Mouse (Mus musculus): ENCODE results near the gene Cgnl1. TPM values are rescaled to one million over a fixed set of nuclear protein-coding genes. Genes with fewer than 3 reads are reported as not detected.

Gene Cgnl1
- polyA plus RNA-seq (2015; fragmentation: Nextera tagmentation; extraction: Ambion mirVana) = 4.0 and 4.3 TPM in 2 replicates

DNA sequence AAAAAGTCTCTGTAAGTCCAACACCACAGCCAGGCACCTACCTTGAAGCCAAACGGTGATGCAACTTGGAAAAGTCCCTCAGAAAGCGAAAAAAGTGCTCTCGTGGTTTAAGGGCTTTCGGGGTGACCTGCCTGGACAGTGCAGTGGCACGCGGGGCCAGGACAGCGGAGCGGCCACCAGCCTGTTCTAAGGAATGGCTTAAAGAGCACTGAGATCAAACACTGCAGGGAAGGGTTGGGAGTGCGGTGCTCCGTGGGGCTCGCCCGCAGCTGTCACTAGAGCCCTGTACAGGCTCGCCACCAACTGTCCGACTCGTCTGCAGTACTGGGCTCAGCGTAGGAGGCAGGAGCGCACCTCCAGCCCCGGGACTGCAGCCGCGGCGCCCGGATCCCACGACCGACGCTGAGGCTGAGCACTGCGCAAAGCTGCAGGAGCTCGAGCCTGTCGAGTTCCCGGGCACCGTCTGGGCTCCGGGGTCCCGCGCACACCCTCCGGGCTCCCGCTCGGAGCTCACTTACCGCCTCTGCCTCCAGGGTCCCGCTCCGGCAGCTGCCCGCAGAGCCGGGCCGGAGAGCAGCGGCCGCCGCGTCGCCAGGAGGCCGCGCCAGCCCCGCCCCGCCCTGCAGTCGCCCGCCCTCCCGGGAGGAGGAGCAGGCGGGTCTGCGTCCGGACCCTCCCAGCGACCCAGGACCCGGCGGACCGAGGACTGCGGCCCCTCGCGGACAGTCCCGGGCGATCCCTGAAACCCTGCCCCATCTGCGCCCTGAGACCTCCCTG is at the start of gene Cgnl1:
Gene Cgnl1 (minus strand): TSS at position 612 of the 777 bp plus-strand sequence.
- H3K9me3 ChIP-seq (ENCODE audit: control insufficient read depth) = no peaks in the 10 kb centered on the region
- 0 out of 2 replicates have a peak within 1 kb of the TSS, but pooled peaks have one; percentile 29 for H3K27ac ChIP-seq (ENCODE audit: low read depth, low read length)
- peak within 1 kb of the TSS; percentile 94 for H3K4me2 ChIP-seq (replicated peaks; ENCODE audit: low read depth)
- peak; percentile 85 for ATAC-seq
- no peaks in the 10 kb centered on the region for H3K27me3 ChIP-seq (replicated peaks; ENCODE audit: control insufficient read depth, insufficient read depth, low read length)
- H3K4me1 ChIP-seq (replicated peaks; ENCODE audit: control insufficient read depth, insufficient read depth, low read length) = peaks cover 5% of the 10 kb centered on the region; the same call in 1 of the 2 replicates
- no peaks in the 10 kb centered on the region for H3K36me3 ChIP-seq (ENCODE audit: control insufficient read depth, insufficient read depth)
- peak within 1 kb of the TSS; percentile 41 for H3K9ac ChIP-seq (ENCODE audit: low read depth, low read length)
- peak; percentile 52 for TF ChIP-seq CTCF (IDR thresholded peaks at IDR 0.05; ENCODE audit: low read depth)
- WGBS = 1% methylated on average over 60 of the region's 67 CpGs
- H3K4me3 ChIP-seq (ENCODE audit: low read depth, low read length) = peak within 1 kb of the TSS; percentile 59

DNA sequence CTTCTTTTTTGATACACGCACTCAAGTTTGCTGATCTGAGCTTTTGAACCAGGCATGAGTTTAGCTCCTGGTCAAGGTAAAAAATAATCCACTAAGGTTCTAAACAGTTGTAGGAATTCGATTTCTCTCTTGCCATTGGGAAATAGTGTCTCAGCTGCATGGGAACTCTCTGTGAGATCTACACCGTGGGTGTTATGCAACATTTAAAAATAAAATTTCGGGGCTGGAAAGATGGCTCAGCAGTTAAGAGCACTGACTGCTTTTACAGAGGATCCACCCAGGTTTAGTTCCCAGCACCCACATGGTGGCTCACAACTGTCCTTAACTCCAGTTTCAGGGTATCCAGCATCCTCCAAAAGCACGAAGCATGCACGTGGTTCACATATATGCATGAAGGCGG is 47.1 kb upstream of the Cgnl1 start:
- H3K9me3 ChIP-seq (ENCODE audit: control insufficient read depth) = no peaks in the 10 kb centered on the region
- no peak overlapping the region for H3K9ac ChIP-seq (ENCODE audit: low read depth, low read length)
- H3K4me2 ChIP-seq (replicated peaks; ENCODE audit: low read depth) = no peak overlapping the region
- no peak for TF ChIP-seq CTCF (IDR thresholded peaks at IDR 0.05; ENCODE audit: low read depth)
- no peak overlapping the region for H3K4me3 ChIP-seq (ENCODE audit: low read depth, low read length)
- 91% methylated on average over 7 of the region's 7 CpGs for WGBS
- H3K27ac ChIP-seq (ENCODE audit: low read depth, low read length) = no peak overlapping the region
- no peak for ATAC-seq
- no peaks in the 10 kb centered on the region for H3K36me3 ChIP-seq (ENCODE audit: control insufficient read depth, insufficient read depth)
- no peaks in the 10 kb centered on the region for H3K27me3 ChIP-seq (replicated peaks; ENCODE audit: control insufficient read depth, insufficient read depth, low read length)
- H3K4me1 ChIP-seq (replicated peaks; ENCODE audit: control insufficient read depth, insufficient read depth, low read length) = no peaks in the 10 kb centered on the region

DNA sequence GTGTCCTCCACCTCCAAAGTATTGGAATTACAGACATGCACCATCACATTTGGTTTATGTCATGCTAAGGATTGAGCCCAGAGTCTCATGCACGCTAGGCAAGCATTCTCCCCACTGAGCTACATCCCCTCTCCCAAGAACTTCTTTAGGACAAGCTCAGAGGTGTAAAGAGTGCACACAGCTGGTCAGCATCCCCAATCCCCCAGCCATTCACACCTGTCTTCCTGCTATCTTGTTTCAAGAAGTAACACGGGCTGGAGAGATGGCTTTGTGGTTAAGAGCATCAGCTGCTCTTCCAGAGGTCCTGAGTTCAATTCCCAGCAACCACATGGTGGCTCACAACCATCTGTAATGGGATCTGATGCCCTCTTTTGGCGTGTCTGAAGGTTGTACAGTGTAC is 44.7 kb upstream of the Cgnl1 start:
- no peaks in the 10 kb centered on the region for H3K36me3 ChIP-seq (ENCODE audit: control insufficient read depth, insufficient read depth)
- no peak overlapping the region for H3K4me3 ChIP-seq (ENCODE audit: low read depth, low read length)
- no peak for TF ChIP-seq CTCF (IDR thresholded peaks at IDR 0.05; ENCODE audit: low read depth)
- ATAC-seq = no peak
- no peaks in the 10 kb centered on the region for H3K4me1 ChIP-seq (replicated peaks; ENCODE audit: control insufficient read depth, insufficient read depth, low read length)
- H3K27me3 ChIP-seq (replicated peaks; ENCODE audit: control insufficient read depth, insufficient read depth, low read length) = no peaks in the 10 kb centered on the region
- 55% methylated on average over 3 of the region's 3 CpGs for WGBS
- H3K9ac ChIP-seq (ENCODE audit: low read depth, low read length) = no peak overlapping the region
- no peak overlapping the region for H3K27ac ChIP-seq (ENCODE audit: low read depth, low read length)
- H3K9me3 ChIP-seq (ENCODE audit: control insufficient read depth) = no peaks in the 10 kb centered on the region
- H3K4me2 ChIP-seq (replicated peaks; ENCODE audit: low read depth) = no peak overlapping the region

DNA sequence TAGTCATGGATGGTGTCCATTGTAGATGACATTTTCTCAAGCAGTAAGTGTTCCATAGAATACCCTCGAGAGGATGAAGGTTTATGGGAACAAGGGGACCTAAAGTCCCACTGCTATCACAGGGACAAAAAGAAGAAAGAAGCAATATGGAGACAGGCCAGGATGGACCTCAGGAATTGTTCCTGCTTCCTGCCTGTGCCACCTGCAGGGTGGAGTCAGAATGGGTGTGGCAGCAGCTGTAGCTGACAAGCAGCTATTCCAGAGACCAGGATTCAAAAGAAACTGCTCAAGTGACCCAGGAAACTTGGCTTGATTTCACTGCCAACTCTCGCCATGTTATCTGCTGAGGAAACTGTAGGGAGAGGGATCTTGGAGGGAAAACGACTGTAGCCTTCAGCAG is 42.2 kb upstream of the Cgnl1 start:
- ATAC-seq = no peak
- no peaks in the 10 kb centered on the region for H3K4me1 ChIP-seq (replicated peaks; ENCODE audit: control insufficient read depth, insufficient read depth, low read length)
- H3K36me3 ChIP-seq (ENCODE audit: control insufficient read depth, insufficient read depth) = no peaks in the 10 kb centered on the region
- 0 out of 2 replicates have a peak, but pooled peaks cover 3% of the 10 kb centered on the region for H3K27me3 ChIP-seq (replicated peaks; ENCODE audit: control insufficient read depth, insufficient read depth, low read length)
- H3K9me3 ChIP-seq (ENCODE audit: control insufficient read depth) = no peaks in the 10 kb centered on the region
- 67% methylated on average over 3 of the region's 3 CpGs for WGBS
- no peak overlapping the region for H3K4me3 ChIP-seq (ENCODE audit: low read depth, low read length)
- no peak for TF ChIP-seq CTCF (IDR thresholded peaks at IDR 0.05; ENCODE audit: low read depth)
- no peak overlapping the region for H3K9ac ChIP-seq (ENCODE audit: low read depth, low read length)
- no peak overlapping the region for H3K27ac ChIP-seq (ENCODE audit: low read depth, low read length)
- H3K4me2 ChIP-seq (replicated peaks; ENCODE audit: low read depth) = no peak overlapping the region

DNA sequence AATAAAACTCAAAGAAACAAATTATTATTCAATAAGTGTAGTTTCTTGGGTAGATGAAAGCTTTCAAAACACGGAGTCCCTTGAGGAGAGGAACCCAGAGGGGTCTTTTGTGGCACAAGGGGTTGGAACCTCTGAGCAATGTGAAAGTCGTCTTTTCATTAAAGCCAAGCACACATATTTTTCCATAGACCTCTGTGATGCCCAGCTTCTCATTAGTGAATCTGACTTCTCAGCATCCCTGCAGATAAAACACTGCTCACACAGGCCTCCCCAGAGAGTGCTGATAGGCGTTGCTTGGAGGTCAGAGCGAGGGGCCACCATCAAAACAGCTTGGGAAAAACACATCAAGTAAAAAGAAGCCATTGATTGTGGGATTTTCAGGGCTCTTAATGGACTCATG is 41.5 kb upstream of the Cgnl1 start:
- Histone ChIP-seq H3K27me3 (replicated peaks; ENCODE audit: control insufficient read depth, insufficient read depth, low read length) (0 out of 2 replicates have a peak, but pooled peaks cover 3% of the 10 kb centered on the region), H3K27ac (ENCODE audit: low read depth, low read length) (no peak overlapping the region), H3K36me3 (ENCODE audit: control insufficient read depth, insufficient read depth) (no peaks in the 10 kb centered on the region), H3K9ac (ENCODE audit: low read depth, low read length) (no peak overlapping the region), H3K4me1 (replicated peaks; ENCODE audit: control insufficient read depth, insufficient read depth, low read length) (no peaks in the 10 kb centered on the region), H3K4me2 (replicated peaks; ENCODE audit: low read depth) (no peak overlapping the region), H3K9me3 (ENCODE audit: control insufficient read depth) (no peaks in the 10 kb centered on the region), H3K4me3 (ENCODE audit: low read depth, low read length) (no peak overlapping the region)
- 80% methylated on average over 4 of the region's 4 CpGs for WGBS
- no peak for ATAC-seq
- no peak for TF ChIP-seq CTCF (IDR thresholded peaks at IDR 0.05; ENCODE audit: low read depth)

DNA sequence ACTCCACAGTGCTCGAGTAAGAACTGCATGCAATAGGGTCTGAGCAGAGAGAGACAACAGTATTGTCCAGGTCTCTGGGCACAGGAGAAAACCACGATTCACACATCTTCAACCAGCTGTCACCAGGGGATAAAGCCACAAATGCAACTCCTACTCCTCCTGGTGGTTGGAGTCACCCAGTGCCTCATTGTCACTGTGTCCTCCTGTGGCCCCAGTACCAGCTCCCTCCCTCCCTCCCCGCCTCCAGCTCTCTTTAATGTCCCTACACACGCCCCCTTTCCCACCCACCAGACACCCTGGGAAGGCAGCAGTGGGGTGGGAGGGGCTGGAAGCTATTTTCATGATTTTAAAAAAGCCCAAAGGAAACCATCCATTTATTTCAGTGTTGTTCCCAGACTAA is 41.0 kb upstream of the Cgnl1 start:
- Histone ChIP-seq H3K36me3 (ENCODE audit: control insufficient read depth, insufficient read depth) (no peaks in the 10 kb centered on the region), H3K4me2 (replicated peaks; ENCODE audit: low read depth) (no peak overlapping the region), H3K4me3 (ENCODE audit: low read depth, low read length) (no peak overlapping the region), H3K27ac (ENCODE audit: low read depth, low read length) (no peak overlapping the region), H3K9me3 (ENCODE audit: control insufficient read depth) (no peaks in the 10 kb centered on the region), H3K4me1 (replicated peaks; ENCODE audit: control insufficient read depth, insufficient read depth, low read length) (no peaks in the 10 kb centered on the region), H3K9ac (ENCODE audit: low read depth, low read length) (no peak overlapping the region), H3K27me3 (replicated peaks; ENCODE audit: control insufficient read depth, insufficient read depth, low read length) (0 out of 2 replicates have a peak, but pooled peaks cover 3% of the 10 kb centered on the region)
- 38% methylated on average over 4 of the region's 4 CpGs for WGBS
- ATAC-seq = no peak
- peak; percentile 50 for TF ChIP-seq CTCF (IDR thresholded peaks at IDR 0.05; ENCODE audit: low read depth)

All from intestine, postnatal 0 days (tissue).